Comparison of ENCODE assay signal across 8 mouse cellular contexts in the genomic region with DNA sequence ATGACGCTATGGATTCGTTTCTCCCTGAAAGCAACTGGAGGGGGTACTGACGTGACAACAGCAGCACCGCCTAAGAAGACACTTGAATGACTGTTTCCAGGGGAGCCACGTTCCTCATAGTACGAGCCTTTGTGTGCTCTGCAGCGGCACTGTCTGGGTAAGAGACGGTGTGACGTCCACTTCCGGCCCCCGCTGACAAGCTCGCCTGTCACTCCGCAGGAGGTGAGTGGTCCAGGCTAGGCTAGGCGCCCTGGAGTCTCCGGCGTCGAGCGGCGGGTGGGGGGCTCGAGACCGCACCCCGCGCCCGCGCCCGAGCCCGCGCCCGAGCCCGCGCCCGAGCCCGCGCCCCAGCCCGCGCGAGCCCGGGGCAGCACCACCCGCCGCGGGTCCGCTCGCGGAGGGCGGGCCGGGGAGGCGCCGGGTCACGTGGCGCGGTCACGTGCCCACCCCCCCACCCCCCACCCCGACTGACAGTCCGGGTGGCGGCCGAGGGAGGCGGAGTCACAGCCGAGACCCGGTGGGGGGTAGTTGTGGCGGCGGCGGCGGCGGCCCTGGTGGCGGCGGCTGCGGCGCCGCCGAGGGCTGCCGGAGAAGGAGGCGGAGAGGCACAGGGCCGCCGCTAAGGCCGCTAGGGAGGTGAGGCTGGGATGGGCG. TPM values are rescaled to one million over a fixed set of nuclear protein-coding genes. Genes with fewer than 3 reads are reported as not detected.
DNase-seq lines count a peak whose midpoint lies in the region; ATAC-seq lines count a peak whose summit lies in the region.

Tulp4 (plus strand) TSS at position 77 of the 654 bp plus-strand sequence.

- H3K4me3 ChIP-seq in hindbrain, embryonic 15.5 days = peak within 1 kb of the TSS; percentile 64

- no peaks in the 10 kb centered on the region for H3K27me3 ChIP-seq in hindbrain, embryonic 15.5 days

- WGBS in hindbrain, embryonic 15.5 days = 0% methylated on average over 54 of the region's 76 CpGs

- peak within 1 kb of the TSS; percentile 99 for H3K27ac ChIP-seq in hindbrain, embryonic 15.5 days (replicated peaks)

- ATAC-seq in hindbrain, embryonic 15.5 days (ENCODE audit: low FRiP score, low read depth) = peak; percentile 97

- H3K9ac ChIP-seq in hindbrain, embryonic 15.5 days = peak within 1 kb of the TSS; percentile 95

- H3K9me3 ChIP-seq in hindbrain, embryonic 15.5 days = no peaks in the 10 kb centered on the region

- DNase-seq in T-cell, adult 2 months (ENCODE audit: low spot score) = peak; percentile 90
- DNase-seq in cerebellum, postnatal 36 days = peak; percentile 80 to 84
- peak; percentile 77 for DNase-seq in gastrocnemius, adult 18-20 months (ENCODE audit: low spot score)
- DNase-seq in layer of hippocampus, postnatal 36 days = peak; percentile 83 to 84
- DNase-seq in lung, postnatal 25 days (ENCODE audit: low spot score) = peak; percentile 83
- peak; percentile 65 for DNase-seq in retina, adult 2 months (ENCODE audit: low read depth, low spot score)
- DNase-seq in thymus, postnatal 25 days = peak; percentile 87

- H3K36me3 ChIP-seq in hindbrain, embryonic 15.5 days = peaks cover 4% of the 10 kb centered on the region; the same call in 1 of the 2 replicates

- peak within 1 kb of the TSS; percentile 77 for H3K4me2 ChIP-seq in hindbrain, embryonic 15.5 days

- H3K4me1 ChIP-seq in hindbrain, embryonic 15.5 days (replicated peaks) = peaks cover 37% of the 10 kb centered on the region

RNA-seq across cellular contexts. Expression of gene Tulp4, which starts in this region (rescaled TPM):
- 100 to 1,000 TPM; 119 to 140 TPM for total RNA-seq in gastrocnemius, adult 18-20 months (2021)
- 120 and 134 TPM in 2 replicates for polyA plus RNA-seq in hindbrain, embryonic 15.5 days (2015; fragmentation: Nextera tagmentation; extraction: Ambion mirVana)
- 100 to 1,000 TPM; 291 to 299 TPM for total RNA-seq in layer of hippocampus, postnatal 36 days (2021)

Comparison
In these comparisons a context has a peak if more than half of its experiments do, and no peak if none do; other contexts are left out.
1. Peak in every context shown above with its lines: DNase-seq, ATAC-seq, H3K4me3 ChIP-seq and H3K27ac ChIP-seq.